Mouse (Mus musculus): Measurements from ENCODE around the gene Sh2d3c. TPM values are rescaled to one million over a fixed set of nuclear protein-coding genes. Genes with fewer than 3 reads are reported as not detected.

Gene Sh2d3c
- polyA plus RNA-seq, 1 experiment, result 13.4 TPM

DNA sequence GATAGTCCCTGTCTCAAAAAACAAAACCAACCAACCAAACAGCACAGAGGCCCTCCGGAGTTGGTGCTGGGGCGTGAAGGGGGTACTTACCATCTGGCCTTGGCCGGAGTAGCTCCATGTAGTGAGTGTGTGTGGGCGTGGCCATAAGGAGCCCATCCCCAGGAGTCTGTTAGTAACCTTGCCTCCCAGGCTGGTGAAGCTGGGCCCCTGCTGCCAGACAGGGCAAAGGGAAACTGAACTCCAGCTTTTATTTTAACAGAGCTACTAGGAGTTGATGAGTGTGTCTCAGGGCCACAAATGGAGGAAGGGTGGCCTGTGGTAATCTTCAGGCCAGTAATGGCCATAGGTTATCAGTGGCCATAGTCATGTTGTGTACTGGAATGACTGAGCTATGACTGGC, 13.6 kb downstream of the Sh2d3c start:
- no peaks in the 10 kb centered on the region for H3K9me3 ChIP-seq
- no peak for TF ChIP-seq FLI1 (IDR thresholded peaks at IDR 0.05; ENCODE audit: low read length)
- TF ChIP-seq GATA1 (IDR thresholded peaks at IDR 0.05; ENCODE audit: borderline replicate concordance, low read length), result no peak
- peaks cover 85% of the 10 kb centered on the region for H3K4me1 ChIP-seq
- peak overlapping the region; percentile 80 for H3K4me3 ChIP-seq (replicated peaks)
- H3K27me3 ChIP-seq (replicated peaks), result no peaks in the 10 kb centered on the region
- peaks cover 43% of the 10 kb centered on the region for H3K36me3 ChIP-seq (replicated peaks; ENCODE audit: low read length)

DNA sequence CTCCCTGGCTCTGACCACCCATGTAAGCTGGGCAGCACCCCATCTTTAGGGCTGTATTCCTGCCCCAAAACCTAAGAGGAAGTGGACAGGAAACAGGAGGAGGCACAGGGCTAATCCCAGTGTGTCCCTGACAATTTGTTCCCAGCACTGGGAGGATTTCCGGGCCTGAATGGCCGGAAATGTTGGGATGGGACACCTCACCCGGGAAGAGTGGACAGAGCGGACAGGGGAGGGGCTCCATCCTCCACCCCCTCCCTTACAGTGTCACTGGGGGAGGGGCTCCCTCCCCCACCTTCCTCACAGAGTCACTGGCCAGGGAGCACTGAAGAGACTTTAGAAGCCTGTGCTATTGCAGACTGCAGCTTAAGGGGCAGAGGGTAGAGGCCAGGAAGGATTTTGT, 14.1 kb downstream of the Sh2d3c start:
- Histone ChIP-seq H3K9me3 (no peaks in the 10 kb centered on the region), H3K27me3 (replicated peaks) (no peaks in the 10 kb centered on the region), H3K36me3 (replicated peaks; ENCODE audit: low read length) (peaks cover 41% of the 10 kb centered on the region), H3K4me1 (peaks cover 89% of the 10 kb centered on the region), H3K4me3 (replicated peaks) (peak overlapping the region; percentile 80)
- TF ChIP-seq FLI1 (IDR thresholded peaks at IDR 0.05; ENCODE audit: low read length) (no peak), GATA1 (IDR thresholded peaks at IDR 0.05; ENCODE audit: borderline replicate concordance, low read length) (no peak)

DNA sequence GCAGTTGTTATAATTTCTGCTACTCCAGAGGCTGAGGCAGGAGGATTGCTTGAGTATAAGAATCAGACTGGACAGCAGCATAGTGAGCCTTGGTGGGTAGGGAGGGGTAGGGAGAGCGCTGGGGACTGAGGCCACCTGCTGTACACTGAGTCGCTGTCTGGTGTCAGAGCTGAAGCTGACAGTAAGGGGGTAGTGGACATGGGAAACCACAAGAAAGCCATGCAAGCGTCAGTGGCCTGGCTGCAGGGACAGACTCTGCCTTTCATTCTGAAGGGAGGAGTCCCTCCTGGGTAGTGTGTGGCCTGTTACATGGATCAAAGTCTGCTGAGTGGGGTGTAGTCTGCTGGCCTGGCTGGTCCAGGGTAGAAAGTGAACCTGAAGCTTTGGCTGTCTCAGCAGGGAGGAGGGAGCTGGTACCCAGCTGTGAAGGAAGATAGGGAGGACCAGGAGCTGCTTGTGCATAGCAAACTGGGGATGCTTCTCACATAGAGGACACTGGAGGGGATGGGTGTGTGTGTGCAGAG, 15.5 kb downstream of the Sh2d3c start:
- Histone ChIP-seq H3K4me3 (replicated peaks) (peak overlapping the region; percentile 52), H3K27me3 (replicated peaks) (no peaks in the 10 kb centered on the region), H3K36me3 (replicated peaks; ENCODE audit: low read length) (peaks cover 42% of the 10 kb centered on the region), H3K9me3 (no peaks in the 10 kb centered on the region), H3K4me1 (peaks cover 79% of the 10 kb centered on the region)
- TF ChIP-seq GATA1 (IDR thresholded peaks at IDR 0.05; ENCODE audit: borderline replicate concordance, low read length) (no peak), FLI1 (IDR thresholded peaks at IDR 0.05; ENCODE audit: low read length) (no peak)

DNA sequence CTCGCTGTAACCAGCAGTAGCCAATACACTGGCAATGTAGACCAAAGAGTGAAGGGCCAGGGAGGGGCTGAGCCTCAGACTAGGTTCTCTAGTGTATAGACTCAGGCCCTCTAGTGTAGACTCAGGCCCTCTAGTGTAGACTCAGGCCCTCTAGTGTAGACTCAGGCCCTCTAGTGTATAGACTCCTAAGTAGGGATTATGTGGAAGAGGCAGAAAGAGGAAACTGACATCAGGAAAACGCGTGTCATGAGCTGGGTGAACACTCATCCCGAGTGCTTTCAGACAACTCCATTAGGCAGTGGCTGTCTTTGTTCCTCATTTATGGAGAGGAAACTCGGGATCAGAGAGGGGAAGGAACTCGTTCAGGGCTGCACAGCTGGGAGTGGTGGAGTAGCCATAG, 16.2 kb downstream of the Sh2d3c start:
- TF ChIP-seq GATA1 (IDR thresholded peaks at IDR 0.05; ENCODE audit: borderline replicate concordance, low read length), result no peak
- H3K4me1 ChIP-seq, result peaks cover 74% of the 10 kb centered on the region
- H3K4me3 ChIP-seq (replicated peaks), result peak overlapping the region; percentile 71
- no peaks in the 10 kb centered on the region for H3K9me3 ChIP-seq
- H3K36me3 ChIP-seq (replicated peaks; ENCODE audit: low read length), result peaks cover 44% of the 10 kb centered on the region
- H3K27me3 ChIP-seq (replicated peaks), result peaks cover 5% of the 10 kb centered on the region

DNA sequence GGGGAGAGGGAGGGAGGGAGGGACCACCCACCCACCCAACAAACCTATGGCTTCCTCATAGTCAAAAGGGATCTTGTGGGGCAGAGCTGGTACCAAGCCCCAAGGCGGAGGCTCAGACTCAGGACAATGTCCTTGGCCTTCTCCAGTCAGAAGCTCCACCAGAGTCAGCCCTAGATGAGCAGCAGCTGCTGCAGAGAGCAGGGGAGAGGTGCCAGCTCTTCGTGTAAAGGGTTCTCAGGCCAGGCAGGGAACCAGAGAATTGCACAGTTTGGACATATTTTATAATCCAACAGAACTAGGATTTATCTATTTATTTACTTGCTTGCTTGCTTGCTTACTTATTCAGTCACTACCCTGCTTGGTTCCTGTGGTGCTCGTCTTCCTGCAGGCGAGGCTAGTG, 18.5 kb downstream of the Sh2d3c start:
- no peak overlapping the region for H3K4me3 ChIP-seq (replicated peaks)
- peaks cover 50% of the 10 kb centered on the region for H3K36me3 ChIP-seq (replicated peaks; ENCODE audit: low read length)
- peaks cover 12% of the 10 kb centered on the region for H3K27me3 ChIP-seq (replicated peaks)
- peaks cover 53% of the 10 kb centered on the region for H3K4me1 ChIP-seq
- TF ChIP-seq FLI1 (IDR thresholded peaks at IDR 0.05; ENCODE audit: low read length), result no peak
- TF ChIP-seq GATA1 (IDR thresholded peaks at IDR 0.05; ENCODE audit: borderline replicate concordance, low read length), result no peak
- no peaks in the 10 kb centered on the region for H3K9me3 ChIP-seq

DNA sequence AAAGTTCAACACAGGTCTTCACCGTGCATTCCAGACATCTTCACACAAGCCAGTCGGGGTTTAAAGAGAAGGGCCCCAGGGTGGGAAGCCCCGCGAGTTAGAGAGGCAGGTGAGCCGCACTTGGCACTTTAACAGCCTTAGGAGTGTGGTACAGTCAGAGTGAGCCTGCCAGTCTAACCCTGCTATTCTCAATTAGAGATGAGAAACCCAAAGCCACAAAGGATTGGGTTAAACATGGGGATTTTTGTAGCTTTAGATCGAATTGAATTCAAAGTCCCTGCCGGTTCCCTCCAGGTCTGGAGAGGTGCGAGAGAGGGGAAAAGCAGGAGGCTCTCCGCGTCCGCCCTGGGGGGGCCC, 20.0 kb downstream of the Sh2d3c start, which contains the start of gene 6330409D20Rik:
6330409D20Rik (minus strand) TSS at position 101 of the 357 bp plus-strand sequence.
- peaks cover 41% of the 10 kb centered on the region for H3K4me1 ChIP-seq
- TF ChIP-seq GATA1 (IDR thresholded peaks at IDR 0.05; ENCODE audit: borderline replicate concordance, low read length) (no peak), FLI1 (IDR thresholded peaks at IDR 0.05; ENCODE audit: low read length) (no peak)
- H3K4me3 ChIP-seq (replicated peaks), result no peak within 1 kb of the TSS
- peaks cover 64% of the 10 kb centered on the region for H3K36me3 ChIP-seq (replicated peaks; ENCODE audit: low read length)
- no peaks in the 10 kb centered on the region for H3K9me3 ChIP-seq
- H3K27me3 ChIP-seq (replicated peaks), result peaks cover 12% of the 10 kb centered on the region

DNA sequence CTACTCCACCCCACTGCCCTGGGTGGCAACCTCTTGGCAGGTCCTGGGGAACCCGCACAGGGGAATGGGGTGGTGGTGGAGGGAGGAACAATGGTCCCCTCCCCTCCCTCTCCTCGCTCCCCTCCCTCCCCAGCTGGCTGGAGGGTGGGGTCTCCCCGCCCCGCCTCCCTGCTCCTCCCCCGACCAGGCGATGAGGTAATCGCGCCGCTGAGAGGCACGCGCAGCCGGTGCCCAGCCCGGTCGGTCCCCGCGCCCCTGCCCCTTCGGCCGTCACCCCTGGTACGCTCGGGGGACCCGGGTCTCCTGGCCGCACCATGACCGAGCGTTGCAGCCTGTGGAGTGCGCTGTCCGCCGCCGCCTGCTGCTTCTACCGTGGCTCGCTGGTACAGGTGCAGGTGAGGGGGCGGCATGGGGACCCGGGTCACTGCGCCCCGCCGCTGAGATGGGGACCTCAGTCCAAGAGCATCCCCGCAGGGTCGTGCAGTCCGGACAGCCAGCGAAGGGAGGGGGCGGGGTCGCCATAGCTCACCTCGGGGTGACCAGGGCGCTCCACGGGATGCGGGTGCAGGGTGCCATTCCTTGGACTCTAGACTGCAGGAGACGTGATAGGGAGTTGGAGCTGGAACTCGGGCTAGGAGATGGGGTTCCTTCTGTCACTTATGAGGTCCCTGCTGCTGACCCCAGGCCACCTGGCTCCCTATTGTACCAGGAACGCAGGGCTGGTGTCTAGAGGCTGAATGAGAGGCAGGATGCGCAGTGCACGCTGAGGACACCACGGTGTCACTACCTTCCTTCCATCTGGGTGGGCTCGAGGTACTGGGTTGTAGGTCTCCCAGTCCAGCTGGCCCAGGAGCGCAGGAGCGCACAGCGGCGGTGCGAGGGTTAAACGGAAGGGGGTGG, 20.7 kb downstream of the Sh2d3c start:
- TF ChIP-seq FLI1 (IDR thresholded peaks at IDR 0.05; ENCODE audit: low read length) (no peak), GATA1 (IDR thresholded peaks at IDR 0.05; ENCODE audit: borderline replicate concordance, low read length) (no peak)
- Histone ChIP-seq H3K36me3 (replicated peaks; ENCODE audit: low read length) (peaks cover 69% of the 10 kb centered on the region), H3K4me3 (replicated peaks) (no peak overlapping the region), H3K9me3 (no peaks in the 10 kb centered on the region), H3K27me3 (replicated peaks) (peaks cover 14% of the 10 kb centered on the region), H3K4me1 (peaks cover 35% of the 10 kb centered on the region)

DNA sequence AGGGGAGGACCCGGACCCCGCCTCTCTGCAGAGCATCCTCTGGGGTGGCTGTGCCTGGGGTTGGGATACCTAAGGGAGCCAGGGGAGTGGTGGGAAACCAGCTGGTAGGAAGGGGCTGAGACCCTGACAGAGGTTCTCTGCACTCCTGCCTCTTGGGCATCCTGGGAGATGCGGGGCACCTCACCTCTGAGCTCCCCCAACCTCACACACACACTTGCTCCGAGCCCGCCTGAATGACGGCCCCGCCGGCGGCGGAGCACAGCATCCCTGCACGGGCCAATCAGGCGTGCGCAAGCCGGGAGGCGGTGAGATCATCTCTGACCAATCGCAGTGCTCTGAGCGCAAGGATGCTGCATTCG, 21.3 kb downstream of the Sh2d3c start:
- Histone ChIP-seq H3K27me3 (replicated peaks) (peaks cover 14% of the 10 kb centered on the region), H3K9me3 (no peaks in the 10 kb centered on the region), H3K4me1 (peaks cover 29% of the 10 kb centered on the region), H3K36me3 (replicated peaks; ENCODE audit: low read length) (peaks cover 75% of the 10 kb centered on the region), H3K4me3 (replicated peaks) (no peak overlapping the region)
- no peak for TF ChIP-seq FLI1 (IDR thresholded peaks at IDR 0.05; ENCODE audit: low read length)
- no peak for TF ChIP-seq GATA1 (IDR thresholded peaks at IDR 0.05; ENCODE audit: borderline replicate concordance, low read length)

DNA sequence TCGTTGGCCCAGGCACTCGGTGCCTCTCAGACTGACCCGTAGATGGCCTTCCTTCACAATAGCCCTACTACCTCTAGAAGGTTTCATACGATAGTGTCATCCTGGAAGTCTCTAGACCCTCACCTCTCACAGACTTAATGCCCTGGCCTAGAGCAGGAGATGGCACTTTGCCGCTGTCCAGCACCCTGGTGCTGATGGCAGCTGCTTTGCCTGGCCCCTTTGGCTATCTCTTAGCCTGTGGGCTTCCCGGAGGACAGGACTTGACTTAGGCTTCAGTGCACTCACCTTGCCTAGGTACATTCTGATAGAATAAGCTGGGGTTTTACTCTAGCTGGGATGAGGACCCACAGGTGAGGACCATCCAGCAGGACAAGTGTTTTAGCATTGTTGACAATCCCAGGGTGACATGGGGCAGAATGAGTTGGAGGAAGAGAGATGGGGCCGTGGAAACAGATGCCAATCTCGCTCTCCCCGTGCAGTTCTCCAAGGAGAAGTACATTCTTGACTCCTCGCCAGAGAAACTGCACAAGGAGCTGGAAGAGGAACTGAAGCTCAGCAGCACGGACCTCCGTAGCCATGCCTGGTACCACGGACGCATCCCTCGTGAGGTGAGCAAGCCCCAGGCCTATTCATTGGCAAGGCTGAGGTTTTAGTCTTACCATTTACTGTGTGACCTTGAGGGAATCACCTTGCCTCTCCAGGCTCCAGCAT, 23.6 kb downstream of the Sh2d3c start:
- peaks cover 14% of the 10 kb centered on the region for H3K27me3 ChIP-seq (replicated peaks)
- H3K4me3 ChIP-seq (replicated peaks), result no peak overlapping the region
- TF ChIP-seq GATA1 (IDR thresholded peaks at IDR 0.05; ENCODE audit: borderline replicate concordance, low read length), result no peak
- no peak for TF ChIP-seq FLI1 (IDR thresholded peaks at IDR 0.05; ENCODE audit: low read length)
- peaks cover 11% of the 10 kb centered on the region; the same call in 1 of the 2 replicates for H3K4me1 ChIP-seq
- peaks cover 87% of the 10 kb centered on the region for H3K36me3 ChIP-seq (replicated peaks; ENCODE audit: low read length)
- no peaks in the 10 kb centered on the region for H3K9me3 ChIP-seq

DNA sequence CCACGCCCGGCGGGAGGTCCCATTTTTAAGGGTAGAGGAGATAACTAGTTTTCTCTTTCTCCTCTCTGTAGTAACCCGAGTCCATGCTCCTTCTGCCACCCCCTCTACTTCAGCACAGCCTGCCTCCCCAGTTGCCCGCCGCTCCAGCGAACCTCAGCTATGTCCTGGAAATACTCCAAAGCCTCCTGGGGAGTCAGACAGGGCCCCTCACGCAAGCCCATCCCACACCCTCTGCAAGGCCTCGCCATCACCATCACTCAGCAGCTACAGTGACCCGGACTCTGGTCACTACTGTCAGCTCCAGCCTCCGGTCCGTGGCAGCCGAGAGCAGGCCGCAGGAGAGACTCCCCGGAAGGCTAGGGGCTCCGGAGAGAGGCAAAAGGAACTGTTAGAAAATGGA, 28.2 kb downstream of the Sh2d3c start:
- Histone ChIP-seq H3K9me3 (no peaks in the 10 kb centered on the region), H3K4me1 (peaks cover 17% of the 10 kb centered on the region), H3K27me3 (replicated peaks) (peaks cover 2% of the 10 kb centered on the region), H3K4me3 (replicated peaks) (no peak overlapping the region), H3K36me3 (replicated peaks; ENCODE audit: low read length) (peaks cover 95% of the 10 kb centered on the region)
- TF ChIP-seq GATA1 (IDR thresholded peaks at IDR 0.05; ENCODE audit: borderline replicate concordance, low read length) (no peak), FLI1 (IDR thresholded peaks at IDR 0.05; ENCODE audit: low read length) (no peak)

Measured in megakaryocyte, embryonic 14.5 days (primary cell).